Mouse (Mus musculus): Measurements from ENCODE around the gene Cbln1. TPM values are rescaled to one million over a fixed set of nuclear protein-coding genes. Genes with fewer than 3 reads are reported as not detected.

Cbln1 gene
- not detected for total RNA-seq (2023)

DNA sequence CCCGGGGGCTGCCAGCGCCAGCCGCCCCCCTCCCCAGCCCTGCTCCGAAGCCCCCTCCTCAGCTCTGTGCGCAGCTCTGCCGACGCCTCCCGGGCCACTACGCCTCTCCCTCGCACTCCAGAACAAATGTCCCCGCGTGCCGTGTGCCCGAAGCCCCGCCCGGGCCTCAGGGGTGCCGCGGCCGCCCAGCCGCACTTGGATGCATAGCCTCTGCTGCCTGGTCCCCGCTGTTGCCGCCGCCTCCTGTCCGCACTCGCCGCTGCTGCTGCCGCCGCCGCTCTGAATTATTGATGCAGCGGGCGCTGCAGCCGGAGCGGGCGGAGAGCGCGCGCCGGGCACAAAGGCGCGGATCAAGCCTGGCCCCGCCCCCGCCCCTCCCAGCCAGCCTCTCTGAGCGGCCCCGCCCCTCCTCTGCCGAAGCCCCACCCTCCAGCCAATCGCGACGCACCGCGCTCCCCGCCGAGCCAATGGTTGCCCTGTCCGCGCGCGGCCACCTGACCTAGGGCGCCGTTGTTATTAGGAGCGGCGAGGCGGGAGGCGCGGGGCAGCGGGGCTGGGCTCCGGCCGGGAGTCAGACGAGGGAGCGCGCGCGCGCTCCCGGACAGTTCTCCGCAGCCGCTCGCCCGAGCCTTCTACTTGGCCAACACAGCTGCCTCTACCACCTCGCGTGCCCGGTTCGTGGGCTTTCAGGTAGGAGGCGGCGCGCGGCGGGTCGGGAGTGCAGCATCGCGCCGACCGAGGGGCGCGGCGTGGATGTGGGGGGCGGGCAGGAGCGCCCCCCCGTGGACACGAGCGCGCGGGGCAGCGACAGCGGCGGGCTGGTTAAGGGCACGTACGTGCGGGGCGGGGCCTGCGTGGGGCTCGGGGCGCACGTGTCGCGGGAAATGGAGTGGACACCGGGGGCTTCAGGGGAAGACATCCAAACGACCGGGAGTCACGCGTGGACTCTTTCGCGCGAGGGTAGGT, at the start of gene Cbln1:
Cbln1 (minus strand) TSS at position 339 of the 966 bp plus-strand sequence.

Other genes with a start within 250 kb of the Cbln1 start
- gene 4933402J07Rik, start 91.2 kb upstream of the Cbln1 start, total RNA-seq (2023) = not detected